Mouse (Mus musculus): ENCODE data around the gene Zfand6.

GRCm38 (mm10) chr7:84605033-84605687, 84.6 kb downstream of the Zfand6 start:
- TF ChIP-seq POLR2A (IDR thresholded peaks at IDR 0.05; ENCODE audit: insufficient read depth, low read length) (no peak), CTCF (IDR thresholded peaks at IDR 0.05; ENCODE audit: low read depth, low read length) (no peak), EP300 (IDR thresholded peaks at IDR 0.05; ENCODE audit: insufficient read depth, low read depth, low read length) (no peak)
